Mouse (Mus musculus) forebrain, postnatal 0 days (tissue): Measurements from ENCODE around the gene Picalm. TPM values are rescaled to one million over a fixed set of nuclear protein-coding genes. Genes with fewer than 3 reads are reported as not detected.
"Not testable (repeated sequence)": the region's sequence is repeated elsewhere in the genome, so short reads cannot be mapped to it uniquely, and the experiment has no call there.

ENCODE experiments used
- ATAC-seq: fragments of 200-750 bp; cut with Nextera tagmentation; 2 replicates; pipeline ENCODE4 v1.8.0; 2017; ENCODE audit warnings: mild to moderate bottlenecking, moderate library complexity
- DNase-seq: peaks from one replicate; pipeline ENCODE4 v3.0.0-alpha.2; 2015
- H3K27ac ChIP-seq: fragments of 300-500 bp; sonication (generic); 2 replicates; pipeline ENCODE4 v1.5.1; 2014; ENCODE audit warnings: low read depth, mild to moderate bottlenecking, antibody characterized with exemption, low read length, moderate library complexity, mixed read lengths
- H3K27me3 ChIP-seq: fragments of 300-500 bp; sonication (generic); 2 replicates; pipeline ENCODE4 v1.6.1; 2014; ENCODE audit warnings: mild to moderate bottlenecking, low read length, mixed read lengths; ENCODE audit not compliant: insufficient read depth
- H3K36me3 ChIP-seq: fragments of 300-500 bp; sonication (generic); 2 replicates; pipeline ENCODE4 v1.6.1; 2014; ENCODE audit warnings: mild to moderate bottlenecking, moderate library complexity; ENCODE audit not compliant: insufficient read depth
- H3K4me1 ChIP-seq: fragments of 300-500 bp; sonication (generic); 2 replicates; pipeline ENCODE4 v1.6.1; 2014; ENCODE audit warnings: antibody characterized with exemption; ENCODE audit not compliant: insufficient read depth
- H3K4me2 ChIP-seq: fragments of 300-500 bp; sonication (generic); 2 replicates; pipeline ENCODE4 v1.6.1; 2014; ENCODE audit warnings: low read depth, mild to moderate bottlenecking, moderate library complexity
- H3K4me3 ChIP-seq: fragments of 300-500 bp; sonication (generic); 2 replicates; pipeline ENCODE4 v1.5.1; 2014; ENCODE audit warnings: low read depth, low read length, mixed read lengths
- H3K9ac ChIP-seq: fragments of 300-500 bp; sonication (generic); 2 replicates; pipeline ENCODE4 v1.6.1; 2014; ENCODE audit warnings: mild to moderate bottlenecking
- H3K9me3 ChIP-seq: fragments of 300-500 bp; sonication (generic); 2 replicates; pipeline ENCODE4 v1.6.1; 2016; ENCODE audit warnings: low read length
- CTCF ChIP-seq: sonication (generic); IDR thresholded peaks from 2 replicates; pipeline ENCODE4 v1.5.1; 2016; ENCODE audit warnings: antibody characterized with exemption, control low read depth, low read depth
- WGBS: fragments of 180-500 bp; shearing (Covaris S2); extraction: QIAGEN DNeasy Blood & Tissue Kit; methylation state at CpG from one replicate; pipeline ENCODE4 v1.1.7; 2014; 5-methylcytosine and 5-hydroxymethylcytosine counted together
- polyA plus RNA-seq: library from polyadenylated mRNA; unstranded; fragments of >200 nt; fragmentation: Nextera tagmentation; extraction: Ambion mirVana; gene quantifications from 2 replicates; pipeline ENCODE4 v1.2.1, GENCODE M21; 2015
- total RNA-seq: library from RNA; depleted of rRNA; stranded (reverse); fragments of >200 nt; gene quantifications from 2 replicates; pipeline ENCODE4 v1.2.3, GENCODE M21; 2014

The Picalm gene
- total and polyA plus RNA-seq, 2 experiments from 2014 or later: 21.2 to 242 TPM

GRCm38 (mm10) chr7:90160598-90160997, 30.6 kb downstream of the Picalm start:
- no peak overlapping the region for H3K4me3 ChIP-seq
- no peaks in the 10 kb centered on the region for H3K9me3 ChIP-seq
- no peak overlapping the region for H3K9ac ChIP-seq
- H3K27me3 ChIP-seq: no peaks in the 10 kb centered on the region
- no peak for ATAC-seq
- WGBS: 94% methylated on average over 5 of the region's 5 CpGs
- no peak for TF ChIP-seq CTCF
- no peak overlapping the region for H3K27ac ChIP-seq
- H3K36me3 ChIP-seq: peaks cover 10% of the 10 kb centered on the region
- H3K4me1 ChIP-seq: no peaks in the 10 kb centered on the region
- no peak for DNase-seq
- no peak overlapping the region for H3K4me2 ChIP-seq

GRCm38 (mm10) chr7:90164276-90164675, 34.3 kb downstream of the Picalm start:
- WGBS: 92% methylated on average over 1 of the region's 1 CpGs
- Histone ChIP-seq H3K27ac (no peak overlapping the region), H3K9ac (no peak overlapping the region), H3K4me2 (no peak overlapping the region), H3K27me3 (no peaks in the 10 kb centered on the region), H3K9me3 (no peaks in the 10 kb centered on the region), H3K36me3 (peaks cover 19% of the 10 kb centered on the region), H3K4me3 (no peak overlapping the region), H3K4me1 (no peaks in the 10 kb centered on the region)
- TF ChIP-seq CTCF: no peak
- ATAC-seq (no peak), DNase-seq (no peak)

- 66% methylated on average over 1 of the region's 1 CpGs for WGBS
Measured at GRCm38 (mm10) chr7:90165970-90166369, 36.0 kb downstream of the Picalm start.

GRCm38 (mm10) chr7:90167777-90168176, 37.8 kb downstream of the Picalm start:
- H3K4me2 ChIP-seq, H3K4me1 ChIP-seq, H3K9ac ChIP-seq, H3K27me3 ChIP-seq, H3K4me3 ChIP-seq, ATAC-seq, DNase-seq, H3K36me3 ChIP-seq, H3K9me3 ChIP-seq, H3K27ac ChIP-seq: not testable (repeated sequence)
- whole genome bisulfite sequencing: 85% methylated on average over 10 of the region's 10 CpGs

More at GRCm38 (mm10) chr7:90165970-90166369, 36.0 kb downstream of the Picalm start:
- no peak for TF ChIP-seq CTCF
- H3K4me1 ChIP-seq: no peaks in the 10 kb centered on the region
- no peaks in the 10 kb centered on the region for H3K27me3 ChIP-seq
- H3K4me2 ChIP-seq: no peak overlapping the region
- H3K4me3 ChIP-seq: no peak overlapping the region
- no peak overlapping the region for H3K9ac ChIP-seq
- no peak for DNase-seq
- no peaks in the 10 kb centered on the region for H3K9me3 ChIP-seq
- H3K36me3 ChIP-seq: peaks cover 15% of the 10 kb centered on the region
- H3K27ac ChIP-seq: no peak overlapping the region
- no peak for ATAC-seq

- Histone ChIP-seq H3K9me3 (no peaks in the 10 kb centered on the region), H3K4me2 (no peak overlapping the region), H3K9ac (no peak overlapping the region), H3K4me3 (no peak overlapping the region), H3K36me3 (peaks cover 24% of the 10 kb centered on the region), H3K27me3 (no peaks in the 10 kb centered on the region), H3K27ac (no peak overlapping the region), H3K4me1 (no peaks in the 10 kb centered on the region)
- no peak for DNase-seq
- no peak for TF ChIP-seq CTCF
- ATAC-seq: no peak
- 100% methylated on average over 1 of the region's 1 CpGs for WGBS
Measured at GRCm38 (mm10) chr7:90173778-90174177, 43.8 kb downstream of the Picalm start.

- Histone ChIP-seq H3K27ac (no peak overlapping the region), H3K4me2 (no peak overlapping the region), H3K27me3 (no peaks in the 10 kb centered on the region), H3K4me3 (no peak overlapping the region), H3K9me3 (no peaks in the 10 kb centered on the region), H3K36me3 (peaks cover 29% of the 10 kb centered on the region), H3K4me1 (no peaks in the 10 kb centered on the region), H3K9ac (no peak overlapping the region)
- no peak for TF ChIP-seq CTCF
- WGBS: 37% methylated on average over 2 of the region's 2 CpGs
- ATAC-seq (no peak), DNase-seq (no peak)
Measured at GRCm38 (mm10) chr7:90175576-90175975, 45.6 kb downstream of the Picalm start.

GRCm38 (mm10) chr7:90180635-90181034, 50.6 kb downstream of the Picalm start:
- ATAC-seq (no peak), DNase-seq (no peak)

GRCm38 (mm10) chr7:90200251-90200650, 70.2 kb downstream of the Picalm start:
- no peak overlapping the region for H3K4me2 ChIP-seq
- H3K27me3 ChIP-seq: no peaks in the 10 kb centered on the region
- no peak overlapping the region for H3K9ac ChIP-seq
- no peak for TF ChIP-seq CTCF
- no peak overlapping the region for H3K27ac ChIP-seq
- 94% methylated on average over 5 of the region's 5 CpGs for WGBS
- H3K36me3 ChIP-seq: peaks cover 18% of the 10 kb centered on the region
- ATAC-seq (no peak), DNase-seq (no peak)
- no peak overlapping the region for H3K4me3 ChIP-seq
- H3K4me1 ChIP-seq: no peaks in the 10 kb centered on the region
- no peaks in the 10 kb centered on the region for H3K9me3 ChIP-seq

More at GRCm38 (mm10) chr7:90180635-90181034, 50.6 kb downstream of the Picalm start:
- no peak for TF ChIP-seq CTCF
- H3K27ac ChIP-seq: no peak overlapping the region
- no peak overlapping the region for H3K4me2 ChIP-seq
- no peak overlapping the region for H3K4me3 ChIP-seq
- no peak overlapping the region for H3K9ac ChIP-seq
- H3K36me3 ChIP-seq: peaks cover 24% of the 10 kb centered on the region
- no peaks in the 10 kb centered on the region for H3K9me3 ChIP-seq
- 95% methylated on average over 1 of the region's 1 CpGs for WGBS
- H3K4me1 ChIP-seq: no peaks in the 10 kb centered on the region
- H3K27me3 ChIP-seq: no peaks in the 10 kb centered on the region
